Mouse (Mus musculus) right cerebral cortex, adult 18-20 months (tissue): ENCODE data around the gene March9.
A peak's percentile ranks its signal among the peaks of the same experiment; 100 is the strongest.

ENCODE experiments used
- DNase-seq: peaks from one replicate; pipeline ENCODE4 v3.0.0; 2022; ENCODE audit warnings: mixed read lengths

March9 gene

DNA sequence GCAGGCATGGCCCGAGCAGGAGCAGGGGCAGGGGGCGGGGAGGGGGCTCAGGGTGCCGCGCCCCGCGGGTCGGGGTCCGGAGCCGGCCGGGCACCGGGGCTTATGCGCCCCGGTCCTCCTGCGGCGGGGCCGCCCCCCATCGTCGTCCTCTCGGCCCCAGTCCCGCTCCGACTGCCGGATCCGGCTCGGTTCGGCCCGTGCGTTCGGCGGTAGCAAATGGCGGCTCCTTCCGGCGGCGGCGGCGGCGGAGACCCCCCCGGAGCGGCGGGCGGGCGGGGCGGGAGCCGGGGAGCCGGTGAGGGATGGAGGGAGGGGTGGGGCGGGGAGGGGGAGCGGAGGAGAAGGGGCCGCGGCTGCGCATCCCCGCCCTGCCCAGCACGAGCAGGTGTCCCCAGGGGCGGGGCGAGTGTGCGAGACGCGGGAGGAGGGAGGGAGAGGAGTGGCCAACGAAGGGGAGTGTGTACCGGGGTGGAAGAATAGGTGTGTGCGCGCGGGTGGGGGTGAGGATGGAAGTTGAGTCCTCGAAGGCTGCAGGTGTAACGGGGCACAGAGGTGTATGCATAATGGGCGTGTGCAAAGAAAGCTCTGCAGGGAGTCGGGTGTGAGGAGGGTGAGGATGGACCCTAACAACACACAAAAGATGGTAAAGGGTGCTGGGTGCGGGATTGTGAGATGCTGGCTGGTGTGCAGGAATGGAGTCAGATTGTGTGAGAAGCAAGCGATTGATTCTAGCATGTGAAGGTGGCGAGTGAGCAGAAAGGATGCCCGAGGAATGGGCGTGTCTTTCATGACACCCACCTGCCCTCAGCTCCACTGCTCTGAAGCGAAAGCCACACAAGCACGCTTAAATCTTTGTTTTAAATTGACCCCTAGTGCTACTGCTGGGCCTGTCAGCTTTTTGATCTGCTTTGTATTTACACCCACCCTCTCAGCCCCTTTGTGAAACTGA, at the start of gene March9:
Gene March9, minus strand, starts transcription at position 217 of the 949 bp plus-strand sequence.
- DNase-seq = peak; percentile 84

DNA sequence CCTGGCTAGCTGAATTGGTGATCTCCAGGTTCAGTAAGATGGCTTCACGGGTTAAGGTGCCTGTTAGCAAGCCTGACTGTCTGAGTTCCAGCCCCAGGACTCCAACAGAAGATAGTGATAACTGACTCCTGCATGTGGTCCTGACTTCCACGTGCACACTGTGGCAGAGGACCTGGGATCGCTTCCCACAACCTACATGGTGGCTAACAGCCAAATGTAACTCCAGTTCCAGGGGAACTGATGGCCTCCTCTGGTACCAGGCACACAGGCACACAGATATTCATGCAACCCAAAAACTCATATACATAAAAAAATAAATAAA, 48.2 kb upstream of the March9 start:
- DNase-seq = no peak

DNA sequence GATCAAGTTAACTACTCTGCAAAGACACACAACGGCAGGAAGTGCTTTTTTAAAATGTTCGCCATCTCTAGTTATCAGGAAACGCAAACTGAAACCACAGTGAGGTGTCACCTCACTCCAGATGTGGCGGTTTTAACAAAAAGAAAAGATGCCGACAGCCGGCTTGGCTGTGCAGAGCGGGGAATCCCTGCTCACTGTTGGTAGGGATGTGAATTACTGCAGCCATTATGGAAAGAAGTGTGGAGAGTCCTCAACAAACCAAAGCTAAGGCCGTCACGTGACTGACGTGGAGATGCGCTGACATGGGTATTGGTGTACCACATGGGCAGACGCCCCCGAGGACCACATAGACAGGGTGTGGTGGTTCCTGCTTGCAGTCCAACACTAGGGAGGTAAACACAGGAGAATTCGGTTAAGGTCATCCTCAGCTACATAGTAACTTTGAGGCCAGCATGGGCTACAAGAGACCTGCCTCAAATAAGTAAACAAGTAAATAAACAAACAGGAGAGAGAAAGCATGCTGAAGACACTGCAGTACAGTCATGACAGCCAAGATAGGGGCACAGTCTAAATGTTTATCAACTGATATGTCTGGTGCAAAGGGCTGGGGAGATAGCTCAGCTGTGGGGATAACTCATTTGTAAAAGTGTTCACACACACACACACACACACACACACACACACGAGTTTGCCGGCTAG, 47.7 kb upstream of the March9 start:
- DNase-seq = no peak

GRCm38 (mm10) chr10:127103631-127104030, 43.6 kb upstream of the March9 start:
- no peak for DNase-seq

GRCm38 (mm10) chr10:127101151-127101550, 41.2 kb upstream of the March9 start:
- DNase-seq = no peak

DNA sequence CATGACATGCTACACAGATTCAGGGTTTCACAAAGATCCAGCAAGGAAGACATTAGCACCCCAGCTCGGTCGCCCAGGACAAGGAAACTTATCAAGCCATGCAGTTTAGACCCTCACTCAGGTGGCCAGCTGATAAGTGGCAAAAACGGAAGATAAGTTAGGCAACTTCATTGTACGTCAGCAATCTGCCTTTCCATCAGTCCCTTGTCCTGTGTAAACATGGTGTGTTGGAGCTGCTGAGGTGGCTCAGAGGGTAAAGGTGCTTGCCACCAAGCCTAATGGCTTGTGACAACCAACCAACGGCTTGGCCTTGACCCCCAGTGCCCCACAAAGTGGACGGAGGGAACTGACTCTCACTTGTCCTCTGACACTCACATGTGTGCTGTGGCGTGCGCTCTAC, 40.4 kb upstream of the March9 start:
- no peak for DNase-seq

DNA sequence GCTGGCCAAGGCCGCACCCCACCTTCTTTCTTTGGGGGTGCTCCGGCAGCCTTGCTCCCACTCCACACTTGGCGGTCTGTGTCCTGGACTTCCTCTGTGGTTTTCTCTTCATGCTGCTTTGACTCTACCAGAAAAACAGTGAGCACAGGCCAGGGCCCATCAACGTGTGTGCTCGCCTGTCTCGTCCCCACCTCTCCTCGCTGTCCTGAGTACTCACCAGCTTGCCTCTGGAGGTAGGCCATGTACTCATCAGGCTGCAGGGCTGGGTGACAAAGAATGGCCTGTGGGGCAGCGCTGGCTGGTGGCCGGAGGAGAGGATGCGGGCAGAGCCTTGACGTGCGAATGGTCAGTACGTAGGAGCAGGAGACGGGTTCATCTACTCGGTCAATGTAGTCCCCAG, 39.9 kb upstream of the March9 start:
- DNase-seq = no peak

DNA sequence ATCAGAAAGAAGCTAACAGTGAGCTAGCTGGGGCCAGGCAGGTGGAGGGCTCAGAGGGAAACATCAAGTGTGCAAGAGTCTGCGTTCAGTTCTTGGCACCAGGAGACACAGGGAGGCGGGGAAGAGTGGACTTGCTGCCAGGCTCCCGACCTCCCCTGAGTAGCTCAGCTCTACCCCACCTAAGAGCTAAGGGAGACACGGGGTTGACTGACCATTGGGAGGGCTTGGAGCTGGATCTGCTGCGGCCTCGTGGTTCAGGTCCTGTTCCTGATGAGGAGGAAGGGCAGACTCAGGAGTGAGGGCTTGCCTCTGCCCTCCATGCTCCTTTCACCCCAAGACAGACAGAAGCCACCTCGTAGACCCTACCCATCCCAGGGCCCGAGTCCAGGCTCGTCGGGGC, 39.2 kb upstream of the March9 start:
- no peak for DNase-seq

DNA sequence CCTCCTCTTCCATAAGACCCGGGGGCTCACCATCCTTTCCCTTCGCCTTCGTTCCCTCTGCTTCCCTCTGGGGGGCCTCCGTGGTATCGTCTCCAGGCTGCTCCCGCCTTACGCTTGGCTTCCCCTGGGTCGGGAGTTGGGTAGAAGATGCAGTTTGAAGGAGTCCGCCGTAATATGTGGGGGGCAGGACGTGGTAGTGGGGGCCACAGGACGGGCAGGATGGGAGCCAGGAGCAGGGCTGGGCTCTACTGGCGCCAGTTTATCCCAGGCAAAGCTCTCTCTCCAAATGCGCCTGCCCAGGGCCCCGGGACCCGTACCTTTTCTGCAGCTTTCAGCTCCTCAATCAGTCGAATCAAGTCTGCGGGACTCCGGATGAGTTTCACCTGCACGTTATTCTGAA, 38.5 kb upstream of the March9 start:
- no peak for DNase-seq

DNA sequence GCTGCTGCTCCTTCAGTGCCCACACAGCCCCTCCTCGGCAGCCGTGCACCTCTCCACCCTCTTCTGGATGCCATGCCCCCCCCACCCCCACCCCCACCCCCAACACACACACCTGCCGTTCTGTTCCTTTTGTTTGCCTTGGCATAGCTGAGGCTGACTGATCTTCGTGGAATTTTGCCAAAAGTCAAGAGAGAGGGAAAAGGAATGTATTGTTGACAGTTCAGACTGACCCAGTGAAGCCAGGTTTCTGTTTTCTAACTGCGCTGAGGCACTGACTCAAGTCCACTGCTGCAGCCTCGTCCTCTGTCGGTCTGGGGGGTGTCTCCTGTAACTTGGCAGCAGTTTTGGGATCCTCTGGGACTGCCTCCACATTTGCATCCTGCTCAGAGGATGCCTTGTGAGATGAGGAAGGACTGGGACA, 34.4 kb upstream of the March9 start:
- DNase-seq = no peak

- DNase-seq = no peak
Observed at GRCm38 (mm10) chr10:127092742-127093141, 32.8 kb upstream of the March9 start.

- no peak for DNase-seq
Observed at GRCm38 (mm10) chr10:127091507-127092396, 31.8 kb upstream of the March9 start.

GRCm38 (mm10) chr10:127090560-127091411, 30.8 kb upstream of the March9 start:
- DNase-seq = no peak

DNA sequence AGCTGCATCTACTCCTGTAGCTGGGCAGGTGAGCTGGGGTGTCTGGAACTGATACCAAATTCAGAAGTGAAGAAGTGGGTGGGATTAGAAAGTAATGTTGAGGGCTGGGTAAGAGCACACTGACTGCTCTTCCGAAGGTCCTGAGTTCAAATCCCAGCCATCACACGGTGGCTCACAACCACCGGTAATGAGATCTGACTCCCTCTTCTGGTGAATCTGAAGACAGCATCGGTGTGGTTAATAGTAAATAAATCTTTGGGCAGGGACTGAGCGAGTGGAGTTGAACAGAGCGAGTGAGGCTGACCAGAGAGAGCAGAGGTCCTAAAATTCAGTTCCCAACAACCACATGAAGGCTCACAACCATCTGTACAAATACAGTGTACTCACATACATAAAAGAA, 25.6 kb upstream of the March9 start:
- DNase-seq = no peak

GRCm38 (mm10) chr10:127085052-127085451, 25.1 kb upstream of the March9 start:
- no peak for DNase-seq

DNA sequence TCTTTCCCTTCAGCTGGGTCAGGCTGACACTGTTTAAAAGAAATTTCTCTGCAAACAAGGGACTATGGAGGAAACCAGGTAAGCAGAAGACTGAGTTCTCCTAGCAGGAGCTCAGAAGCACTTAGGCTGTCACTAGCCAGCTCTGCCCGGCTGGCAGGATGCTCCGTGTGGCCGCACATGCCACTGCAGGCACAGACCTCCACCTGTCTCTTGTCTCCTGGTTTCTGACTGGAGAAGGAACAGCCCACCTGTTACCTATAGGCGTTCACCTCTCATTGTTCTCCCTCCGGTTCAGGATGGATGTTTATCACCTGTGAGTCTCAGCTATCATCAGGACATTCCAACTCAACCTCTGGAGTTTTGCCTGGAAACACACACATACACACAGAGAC, 23.9 kb upstream of the March9 start:
- DNase-seq = no peak

GRCm38 (mm10) chr10:127083292-127083914, 23.4 kb upstream of the March9 start:
- DNase-seq = no peak

DNA sequence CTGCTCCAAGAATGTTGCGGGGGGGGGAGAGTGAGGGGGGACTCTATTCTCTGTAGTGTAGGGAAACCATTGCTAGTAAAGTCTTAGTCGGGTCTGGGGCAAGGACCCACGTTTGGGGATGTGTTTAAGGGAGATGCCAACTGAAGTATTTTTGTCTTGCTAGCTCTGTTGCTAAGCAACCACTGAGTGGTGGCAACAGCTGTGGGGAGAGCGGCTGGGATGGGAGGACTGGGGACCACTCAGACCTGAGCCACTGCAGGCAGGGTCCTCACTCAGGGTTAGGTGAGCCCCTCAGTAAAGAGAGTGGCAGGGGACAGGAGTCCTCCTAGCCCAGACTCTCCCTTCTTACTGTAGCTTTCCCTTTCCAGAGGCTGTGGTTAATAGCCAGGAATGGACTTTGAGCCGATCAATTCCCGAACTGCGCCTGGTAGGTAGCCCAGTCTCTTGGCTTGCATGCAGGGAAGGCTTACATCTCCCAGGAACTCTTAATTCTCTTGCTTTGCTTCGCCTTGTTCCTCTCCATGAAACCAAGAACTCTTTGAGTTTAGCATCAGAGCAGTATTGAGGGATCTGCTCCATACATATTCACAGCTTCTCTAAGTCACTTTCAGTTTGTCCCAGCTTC, 22.1 kb upstream of the March9 start:
- DNase-seq = no peak

- DNase-seq = peak; percentile 78
Observed at GRCm38 (mm10) chr10:127080901-127081780, 21.2 kb upstream of the March9 start.
